Mouse (Mus musculus): ENCODE results near the gene Adal. TPM values are rescaled to one million over a fixed set of nuclear protein-coding genes. Genes with fewer than 3 reads are reported as not detected.

Adal gene
- polyA plus RNA-seq, 1 experiment from 2014 or later: 12.7 TPM

DNA sequence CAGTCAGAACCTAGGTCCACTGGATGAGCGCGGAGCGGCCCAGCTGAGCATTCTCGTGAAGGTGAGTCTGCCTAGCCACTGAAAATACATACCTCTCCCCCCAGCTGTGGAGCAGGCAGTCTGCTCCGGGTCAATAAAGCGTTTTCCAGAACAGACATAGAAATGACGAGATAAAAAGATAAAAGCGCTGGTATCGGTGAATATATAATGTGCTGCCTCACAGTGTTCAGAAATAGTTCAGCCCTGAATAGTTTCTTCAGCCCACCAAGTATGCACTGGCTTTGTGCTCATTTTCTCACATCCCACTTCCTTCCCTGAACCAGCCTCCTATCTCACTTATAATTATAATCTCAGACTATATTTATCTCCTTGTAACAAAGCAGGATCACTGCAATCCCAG is 55.2 kb downstream of the Adal start:
- H3K9me3 ChIP-seq (ENCODE audit: low read length): no peaks in the 10 kb centered on the region
- H3K27ac ChIP-seq (ENCODE audit: low read length): no peak overlapping the region
- DNase-seq (ENCODE audit: low spot score) (no peak), ATAC-seq (no peak)
- H3K4me1 ChIP-seq (ENCODE audit: insufficient read depth, low read depth, low read length): no peaks in the 10 kb centered on the region
- WGBS: 92% methylated on average over 9 of the region's 9 CpGs
- TF ChIP-seq CTCF (IDR thresholded peaks at IDR 0.05) (no peak), EP300 (IDR thresholded peaks at IDR 0.05) (no peak)
- H3K4me2 ChIP-seq (replicated peaks; ENCODE audit: low read depth, low read length): no peak overlapping the region
- no peak overlapping the region for H3K9ac ChIP-seq (replicated peaks; ENCODE audit: low read depth)
- H3K27me3 ChIP-seq (replicated peaks; ENCODE audit: insufficient read depth, low read length): no peaks in the 10 kb centered on the region
- H3K4me3 ChIP-seq (ENCODE audit: low read depth, low read length): no peak overlapping the region
- H3K36me3 ChIP-seq (ENCODE audit: insufficient read depth, low read length): peaks cover 48% of the 10 kb centered on the region

DNA sequence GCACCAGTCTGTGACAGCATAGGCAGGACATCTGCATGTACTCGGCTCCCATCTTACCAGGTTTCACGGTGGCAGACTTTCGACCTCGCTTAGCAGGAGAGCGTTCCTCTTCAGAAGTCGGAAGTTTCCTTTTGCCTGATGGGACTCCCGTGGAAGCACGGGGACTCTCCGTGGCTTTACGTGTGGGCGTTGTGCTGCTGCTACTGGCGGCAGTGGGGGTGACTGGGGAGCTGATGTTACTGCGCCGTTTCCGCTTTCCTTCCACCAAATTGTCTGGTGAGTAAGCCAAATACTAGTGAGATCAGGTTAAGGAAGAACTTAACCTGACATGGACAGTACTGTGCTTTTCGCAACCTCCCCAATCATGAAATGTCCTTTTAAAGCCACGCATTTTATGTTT is 64.0 kb downstream of the Adal start:
- no peak overlapping the region for H3K4me3 ChIP-seq (ENCODE audit: low read depth, low read length)
- H3K27me3 ChIP-seq (replicated peaks; ENCODE audit: insufficient read depth, low read length): no peaks in the 10 kb centered on the region
- no peak overlapping the region for H3K4me2 ChIP-seq (replicated peaks; ENCODE audit: low read depth, low read length)
- H3K36me3 ChIP-seq (ENCODE audit: insufficient read depth, low read length): peaks cover 31% of the 10 kb centered on the region
- WGBS: 93% methylated on average over 17 of the region's 17 CpGs
- H3K4me1 ChIP-seq (ENCODE audit: insufficient read depth, low read depth, low read length): no peaks in the 10 kb centered on the region
- TF ChIP-seq CTCF (IDR thresholded peaks at IDR 0.05): no peak
- no peak for TF ChIP-seq EP300 (IDR thresholded peaks at IDR 0.05)
- DNase-seq (ENCODE audit: low spot score) (no peak), ATAC-seq (no peak)
- H3K9ac ChIP-seq (replicated peaks; ENCODE audit: low read depth): no peak overlapping the region
- H3K9me3 ChIP-seq (ENCODE audit: low read length): no peaks in the 10 kb centered on the region
- no peak overlapping the region for H3K27ac ChIP-seq (ENCODE audit: low read length)

Other genes starting within 250 kb of the Adal start
- 25.1 and 29.9 TPM in 2 replicates for gene Ubr1, start 169.7 kb upstream of the Adal start, polyA plus RNA-seq (2015; fragmentation: Nextera tagmentation; extraction: Ambion mirVana)
- gene Tmem62, start 163.4 kb upstream of the Adal start, polyA plus RNA-seq (2015; fragmentation: Nextera tagmentation; extraction: Ambion mirVana): 13.2 and 13.5 TPM in 2 replicates
- gene Ccndbp1, start 132.0 kb upstream of the Adal start, polyA plus RNA-seq (2015; fragmentation: Nextera tagmentation; extraction: Ambion mirVana): 55.6 and 56.8 TPM in 2 replicates
- 1.4 and 2.3 TPM in 2 replicates for gene Epb42, start 103.4 kb upstream of the Adal start, polyA plus RNA-seq (2015; fragmentation: Nextera tagmentation; extraction: Ambion mirVana)
- 0.07 TPM in 2 replicates for gene Tgm5, start 54.6 kb upstream of the Adal start, polyA plus RNA-seq (2015; fragmentation: Nextera tagmentation; extraction: Ambion mirVana)
- not detected in 2 replicates for gene Tgm7, start 30.6 kb upstream of the Adal start, polyA plus RNA-seq (2015; fragmentation: Nextera tagmentation; extraction: Ambion mirVana)
- 19.3 and 21.8 TPM in 2 replicates for gene Lcmt2, start 225 bp downstream of the Adal start, polyA plus RNA-seq (2015; fragmentation: Nextera tagmentation; extraction: Ambion mirVana)
- gene Tubgcp4, start 30.2 kb downstream of the Adal start, polyA plus RNA-seq (2015; fragmentation: Nextera tagmentation; extraction: Ambion mirVana): 18.6 and 22.0 TPM in 2 replicates
- 7.8 and 8.6 TPM in 2 replicates for gene Zscan29, start 30.7 kb downstream of the Adal start, polyA plus RNA-seq (2015; fragmentation: Nextera tagmentation; extraction: Ambion mirVana)
- gene Trp53bp1, start 131.0 kb downstream of the Adal start, polyA plus RNA-seq (2015; fragmentation: Nextera tagmentation; extraction: Ambion mirVana): 9.8 and 16.6 TPM in 2 replicates
- gene Map1a, start 149.2 kb downstream of the Adal start, polyA plus RNA-seq (2015; fragmentation: Nextera tagmentation; extraction: Ambion mirVana): 1.3 and 1.9 TPM in 2 replicates
- gene Ppip5k1, start 215.0 kb downstream of the Adal start, polyA plus RNA-seq (2015; fragmentation: Nextera tagmentation; extraction: Ambion mirVana): 9.7 and 11.1 TPM in 2 replicates
- gene Ckmt1, start 217.3 kb downstream of the Adal start, polyA plus RNA-seq (2015; fragmentation: Nextera tagmentation; extraction: Ambion mirVana): 35.1 and 37.3 TPM in 2 replicates
- gene Strc, start 246.7 kb downstream of the Adal start, polyA plus RNA-seq (2015; fragmentation: Nextera tagmentation; extraction: Ambion mirVana): not detected in 2 replicates